Mouse (Mus musculus) hindlimb bud, embryonic 11.5 days (tissue): ENCODE measurements around the gene Hgfac.

Experiments
- DNase-seq: peaks from one replicate; pipeline ENCODE4 v3.0.0-alpha.2; 2012; ENCODE audit warnings: low read depth, low spot score; ENCODE audit errors: extremely low spot score

Gene Hgfac

DNA sequence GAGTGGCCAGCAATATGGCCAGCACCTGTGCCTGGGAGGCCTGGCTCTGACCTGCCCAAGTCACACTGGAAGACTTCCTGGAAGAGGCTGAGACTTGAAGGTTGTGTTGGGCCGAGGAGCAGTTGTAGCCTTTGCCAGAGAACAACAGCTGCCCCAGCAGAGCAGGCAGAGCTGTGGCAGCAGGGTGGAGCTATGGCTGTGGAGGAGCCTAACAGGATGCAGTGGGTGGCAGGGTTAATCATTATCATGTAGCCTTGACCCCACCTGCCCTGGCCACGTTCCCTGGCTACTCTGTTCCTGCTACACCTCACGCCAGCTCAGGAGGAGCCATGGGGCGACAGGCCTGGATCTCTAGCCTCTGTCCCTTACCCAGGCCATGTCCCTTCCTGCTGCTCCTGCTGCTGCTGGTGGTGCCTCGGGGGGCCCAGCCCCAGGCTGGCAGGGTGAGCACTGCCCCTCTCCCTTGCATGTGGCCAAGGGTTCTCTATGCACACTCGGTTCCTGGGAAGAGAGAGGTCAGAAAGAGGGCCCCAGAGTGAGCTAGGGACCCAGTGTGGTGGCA lies at the start of gene Hgfac:
TSS of gene Hgfac (plus strand) at position 242 of the 562 bp plus-strand sequence.
- no peak for DNase-seq

DNA sequence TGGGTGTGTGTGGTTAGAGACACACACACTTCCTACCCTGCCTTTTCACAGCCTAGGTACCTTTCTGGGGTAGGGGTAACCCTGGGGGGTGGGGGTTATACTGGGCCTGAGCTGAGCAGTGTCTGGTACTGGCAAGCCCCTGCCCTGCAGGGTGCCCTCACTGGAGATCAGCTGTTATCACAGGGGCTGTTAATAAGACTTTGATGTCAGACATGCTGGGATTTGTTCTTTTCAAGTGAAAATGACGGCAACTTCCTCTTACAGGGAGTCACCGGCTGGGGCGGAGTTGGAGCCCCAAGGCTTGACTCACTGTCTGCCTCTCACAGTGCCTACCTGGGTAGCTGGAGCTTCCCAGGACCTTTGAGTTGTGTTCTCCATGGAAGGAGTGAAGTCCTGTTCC lies 42.6 kb upstream of the Hgfac start:
- no peak for DNase-seq

DNA sequence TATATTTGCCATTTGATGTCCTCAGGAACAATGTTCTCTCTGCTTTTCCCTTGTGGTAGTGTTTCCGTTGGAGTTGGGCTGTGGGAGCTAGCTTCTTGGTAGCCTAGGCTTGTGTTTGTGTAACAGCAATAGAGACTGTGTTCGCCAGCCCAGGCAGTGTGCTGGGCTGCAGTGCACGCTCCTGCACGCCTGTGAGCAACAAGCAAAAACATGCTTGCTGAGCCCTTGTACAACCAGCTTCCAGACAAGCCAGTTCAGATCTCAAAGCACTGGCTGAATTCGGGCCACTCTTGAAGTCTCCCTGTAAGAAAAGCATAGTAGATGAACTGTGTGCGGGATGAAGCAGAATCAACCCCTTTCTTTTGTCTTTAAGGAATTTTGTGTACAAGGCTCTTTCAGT lies 42.0 kb upstream of the Hgfac start:
- DNase-seq: no peak

DNA sequence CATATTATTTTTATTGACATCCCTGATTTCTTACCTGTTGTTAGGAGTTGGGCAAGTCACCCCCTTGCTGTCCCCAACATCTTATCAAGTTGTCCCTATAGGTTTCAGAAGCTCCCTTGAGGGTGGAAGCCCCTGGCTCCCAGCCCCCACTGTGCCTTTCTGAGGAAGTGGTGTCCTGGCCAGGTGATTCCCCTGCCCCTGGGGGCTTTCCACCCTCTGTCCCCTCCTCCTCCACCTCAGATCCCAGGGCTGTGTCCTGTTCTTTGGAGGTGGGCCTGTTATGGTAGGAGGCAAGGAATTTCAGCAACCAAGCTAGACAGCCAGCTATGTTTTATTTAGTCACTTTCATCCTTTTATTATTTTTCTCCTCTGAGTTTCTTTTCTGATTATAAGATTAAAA lies 41.0 kb upstream of the Hgfac start:
- no peak for DNase-seq

DNA sequence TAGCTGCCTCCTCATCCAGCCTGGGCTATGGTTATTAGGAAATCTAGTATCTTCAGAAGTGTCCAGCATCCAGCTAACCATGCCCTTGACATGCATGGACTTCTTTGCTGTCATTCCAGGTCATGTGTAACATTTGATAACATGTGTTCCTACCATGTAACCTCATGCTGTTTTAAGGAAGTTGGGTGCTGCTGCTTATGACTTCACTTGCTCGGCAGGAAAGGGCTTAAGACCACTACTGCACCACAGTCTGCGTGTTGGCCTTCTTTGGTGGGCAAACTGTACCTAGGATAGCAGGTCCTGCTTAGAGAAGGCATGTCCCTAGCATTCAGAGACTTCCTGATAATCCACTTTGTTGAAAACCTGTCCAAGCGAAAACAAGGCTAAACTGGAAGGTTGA lies 40.2 kb upstream of the Hgfac start:
- no peak for DNase-seq

DNA sequence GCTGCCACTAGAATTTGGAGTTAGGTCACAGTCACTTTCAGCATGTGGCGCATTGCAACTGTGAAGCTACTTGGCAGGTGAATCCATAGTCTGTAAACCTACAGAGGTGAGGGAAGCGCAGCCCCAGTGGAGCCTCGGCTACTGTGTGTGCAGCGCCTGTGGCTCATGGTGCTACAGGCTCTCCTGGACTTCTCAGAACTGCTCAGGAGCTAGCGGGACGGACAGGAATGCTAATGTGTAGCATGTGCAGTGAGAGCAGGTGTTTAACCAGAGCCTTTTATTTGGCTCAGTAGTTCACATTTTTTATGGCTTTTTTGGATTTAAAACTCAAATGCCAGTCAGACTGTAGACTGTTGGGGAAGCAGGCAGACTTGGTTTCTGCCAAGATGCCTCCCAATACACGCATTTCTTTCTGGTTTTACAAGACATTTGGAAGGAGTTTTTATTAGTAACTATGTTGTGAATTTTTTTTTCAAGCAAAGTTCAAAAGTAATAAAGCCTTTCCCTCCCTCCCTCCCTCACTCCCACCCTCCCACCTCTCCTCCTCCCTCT lies 37.6 kb upstream of the Hgfac start:
- no peak for DNase-seq

DNA sequence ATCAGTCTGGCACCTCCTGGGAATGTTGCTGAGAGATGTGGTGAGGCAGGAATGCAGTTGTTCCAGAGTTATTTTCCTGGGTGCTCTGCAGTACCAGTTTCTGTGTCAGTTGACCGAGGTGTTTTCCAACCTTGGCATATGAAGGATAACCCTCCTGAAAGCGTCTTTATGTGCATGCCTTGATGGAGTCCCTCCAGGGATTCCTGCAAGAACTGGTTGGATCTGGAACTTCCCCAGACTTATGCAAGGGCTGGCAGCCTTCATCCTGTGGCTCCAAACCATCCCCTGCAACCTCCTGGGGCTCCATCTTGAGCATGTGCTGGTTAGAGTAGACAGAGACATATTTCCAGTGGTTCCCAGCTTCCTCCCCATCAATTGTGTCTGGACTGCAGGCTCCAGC lies 36.5 kb upstream of the Hgfac start:
- DNase-seq: no peak

DNA sequence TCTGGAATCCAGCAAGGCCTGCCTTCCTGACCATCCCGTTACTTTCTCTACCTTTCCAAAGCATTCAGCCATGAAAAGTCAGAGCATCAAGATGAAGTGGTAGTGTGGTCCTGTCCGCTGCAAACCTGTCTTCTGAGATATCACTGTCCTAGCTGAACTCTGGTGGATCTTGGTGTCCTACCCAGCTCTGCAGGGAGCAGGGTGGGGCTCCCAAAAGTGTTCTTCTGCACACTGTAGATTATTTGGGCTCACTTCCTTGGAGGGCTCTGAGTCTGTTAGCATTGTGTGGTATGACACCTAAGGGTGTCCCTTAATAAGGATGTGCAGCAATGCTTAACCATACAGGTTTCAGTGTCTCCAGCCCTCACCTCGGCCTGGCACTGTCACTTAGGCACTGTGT lies 35.6 kb upstream of the Hgfac start:
- no peak for DNase-seq

DNA sequence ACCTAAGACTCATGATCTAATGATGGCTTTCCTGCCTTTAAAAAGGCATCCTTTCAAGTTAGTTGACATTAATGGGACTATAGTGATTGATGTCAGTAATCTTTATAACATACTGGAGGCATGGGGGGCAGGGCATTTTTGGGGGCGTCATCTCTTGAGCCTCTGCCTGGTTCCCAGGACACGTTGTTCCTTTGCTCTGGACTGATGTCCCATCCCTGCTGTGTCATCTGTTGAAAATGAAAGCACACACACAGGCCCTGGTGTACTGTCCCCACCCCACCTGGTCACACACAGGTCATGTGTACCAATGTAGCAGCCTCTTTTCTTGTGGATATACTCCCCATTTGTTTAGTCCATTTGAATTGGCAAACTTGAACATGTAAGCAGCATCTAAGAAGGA lies 34.7 kb upstream of the Hgfac start:
- no peak for DNase-seq

DNA sequence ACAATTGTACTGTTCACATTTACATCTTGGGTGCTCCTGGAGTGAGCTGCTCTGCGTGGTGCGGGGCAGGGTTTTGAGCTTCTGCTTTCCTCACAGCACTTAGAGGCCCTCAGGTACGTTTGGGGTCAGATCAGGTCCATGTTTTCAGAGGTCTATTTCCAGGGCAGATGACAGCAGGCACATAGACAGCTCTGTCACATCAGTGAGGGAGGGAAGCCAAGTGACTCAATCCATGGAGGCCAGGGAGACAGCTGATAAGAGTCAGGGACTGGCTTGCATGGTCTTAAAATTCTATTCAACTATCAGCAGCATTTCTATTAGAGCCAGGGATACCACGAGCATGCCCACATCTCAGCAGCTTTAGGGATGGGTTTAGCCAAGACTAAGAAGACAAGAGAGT lies 32.1 kb upstream of the Hgfac start:
- no peak for DNase-seq

DNA sequence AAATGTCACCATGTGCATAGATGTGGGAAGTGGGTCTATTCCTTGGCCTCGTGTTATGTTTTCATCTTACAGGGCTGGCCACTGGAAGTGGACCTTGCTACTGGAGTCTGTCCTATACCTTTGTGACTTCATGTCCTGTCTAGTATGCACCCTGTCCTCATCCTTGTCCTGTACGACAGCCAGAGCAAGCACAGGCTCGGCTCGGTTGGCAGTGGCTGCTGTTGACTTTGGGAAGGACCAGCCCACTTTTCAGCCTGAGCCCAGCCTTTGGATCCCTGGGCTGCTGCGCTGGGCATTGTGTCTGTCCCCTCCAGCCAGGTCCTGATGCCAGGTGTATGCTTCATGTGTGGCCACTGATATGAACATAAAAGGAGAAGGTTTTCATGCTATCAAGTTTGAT lies 30.7 kb upstream of the Hgfac start:
- no peak for DNase-seq

DNA sequence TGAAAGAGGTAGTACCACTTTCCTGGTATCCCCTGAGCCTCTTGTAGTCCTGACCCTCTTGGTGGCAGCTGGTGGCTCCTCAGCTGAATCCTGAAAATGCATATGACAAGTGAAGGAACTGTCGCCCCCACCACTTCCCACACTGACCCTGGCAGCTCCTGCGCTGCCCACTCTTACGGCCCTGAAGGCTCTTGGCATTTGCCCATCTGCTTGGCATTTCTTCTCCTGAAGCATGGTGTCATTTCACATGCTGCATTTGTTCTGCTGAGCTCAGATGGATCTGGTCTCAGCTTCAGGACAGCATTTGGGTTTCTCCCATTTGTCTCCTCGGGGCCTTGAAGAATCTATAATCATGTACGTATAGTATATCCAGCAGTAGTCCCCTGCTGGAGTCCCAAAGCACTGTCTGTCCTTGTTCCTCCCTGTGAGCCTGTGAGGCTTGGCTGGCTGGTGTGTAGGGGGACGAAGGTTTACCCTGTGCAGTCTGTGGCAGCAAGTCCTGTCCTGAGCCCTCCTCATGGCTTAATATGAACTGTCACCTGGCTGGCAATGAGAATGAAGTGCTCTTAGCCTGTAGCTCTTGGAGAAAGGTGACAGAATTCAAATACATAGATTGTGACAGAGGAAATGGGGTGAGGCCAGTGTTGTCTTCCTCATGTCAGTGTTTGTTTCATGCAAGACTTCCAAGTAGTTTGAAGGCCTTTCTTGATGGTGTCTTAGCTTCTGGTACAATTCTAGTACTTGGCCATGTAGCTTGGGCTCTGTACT lies 30.0 kb upstream of the Hgfac start:
- DNase-seq: no peak

DNA sequence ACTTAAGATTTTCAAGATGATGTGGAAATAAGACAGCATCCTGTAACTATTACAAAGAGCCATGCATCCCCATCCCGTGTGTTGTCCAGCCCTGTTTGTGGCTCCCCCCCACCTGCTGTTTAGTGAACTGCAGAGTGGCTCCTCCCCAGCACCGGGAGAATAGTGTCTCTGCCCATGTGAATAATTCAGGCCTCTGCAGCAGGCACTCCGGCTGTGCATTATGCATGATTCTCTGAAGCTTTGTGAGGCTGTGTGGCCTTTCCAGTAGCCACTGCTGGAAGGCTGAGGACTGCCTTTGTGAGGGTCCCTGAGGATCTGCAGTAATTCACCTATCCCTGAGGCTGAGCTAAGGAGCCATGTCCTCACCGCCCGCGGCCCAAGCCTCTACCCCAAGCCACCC lies 27.3 kb upstream of the Hgfac start:
- DNase-seq: no peak

DNA sequence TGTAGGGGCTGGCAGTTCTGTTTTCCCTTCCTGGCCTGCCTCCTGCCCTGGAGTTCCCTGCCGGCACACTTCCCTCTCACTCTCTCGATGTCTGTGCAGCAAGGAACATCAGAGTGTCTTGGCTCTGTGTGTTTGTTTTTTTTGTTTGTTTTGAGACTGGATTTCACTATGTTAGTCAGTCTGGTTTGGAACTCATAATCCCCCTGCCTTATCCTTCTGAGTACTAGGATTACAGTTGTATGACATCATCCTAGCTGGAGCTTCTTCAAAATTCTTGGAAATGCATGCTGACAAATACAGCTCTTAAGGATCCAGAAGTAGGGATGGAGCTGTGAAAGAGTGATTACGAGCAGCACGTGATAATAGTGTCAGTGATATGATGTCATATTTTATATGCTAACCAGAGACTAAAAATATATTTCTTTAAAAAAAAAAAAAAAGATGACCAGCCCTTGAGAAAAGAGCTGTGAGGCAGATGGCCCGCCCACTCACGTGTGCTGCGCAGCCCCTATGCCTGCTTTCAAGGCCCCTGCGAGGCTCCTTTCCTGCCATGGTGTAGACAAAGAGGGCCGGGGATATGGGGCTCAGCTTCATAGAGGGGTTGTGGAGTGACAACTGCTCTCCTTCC lies 21.5 kb upstream of the Hgfac start:
- no peak for DNase-seq

DNA sequence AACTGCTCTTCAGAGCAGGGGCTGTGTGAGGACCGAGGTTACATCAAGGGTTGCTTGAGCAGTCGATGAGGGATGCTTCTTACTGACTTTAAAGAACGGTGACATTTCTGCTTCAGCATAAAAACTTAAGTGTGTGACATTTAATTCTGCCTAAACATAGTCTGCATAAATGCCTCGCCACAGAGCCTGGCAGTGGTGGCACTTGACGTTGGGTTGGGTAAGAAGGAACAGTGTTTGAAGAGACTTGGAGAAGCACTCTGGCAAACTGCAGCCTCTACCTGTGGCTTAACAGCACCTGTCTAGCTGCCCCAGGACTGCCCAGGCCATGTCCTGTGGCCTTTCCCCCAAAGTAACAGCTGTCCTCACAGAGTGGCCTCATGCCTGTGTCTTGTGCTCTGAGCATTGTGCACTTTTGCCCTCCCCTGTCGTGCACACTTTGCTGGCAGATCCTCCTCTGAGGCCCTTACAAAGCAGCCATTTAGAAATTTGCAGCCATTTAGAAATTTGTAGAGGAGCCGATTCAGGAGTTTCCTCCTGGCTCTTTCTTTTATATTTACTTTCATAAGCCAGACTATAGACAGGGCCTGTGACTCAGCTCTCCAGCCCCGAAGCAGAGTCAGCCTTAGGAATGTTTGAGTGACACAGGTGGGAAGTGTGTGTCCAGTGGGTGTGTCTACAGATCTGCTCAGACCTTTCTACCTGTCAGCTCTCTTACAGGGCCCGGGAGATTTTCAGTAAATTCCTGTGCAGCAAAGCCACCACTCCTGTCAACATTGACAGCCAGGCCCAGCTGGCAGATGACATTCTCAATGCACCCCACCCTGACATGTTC lies 20.7 kb upstream of the Hgfac start:
- DNase-seq: no peak

DNA sequence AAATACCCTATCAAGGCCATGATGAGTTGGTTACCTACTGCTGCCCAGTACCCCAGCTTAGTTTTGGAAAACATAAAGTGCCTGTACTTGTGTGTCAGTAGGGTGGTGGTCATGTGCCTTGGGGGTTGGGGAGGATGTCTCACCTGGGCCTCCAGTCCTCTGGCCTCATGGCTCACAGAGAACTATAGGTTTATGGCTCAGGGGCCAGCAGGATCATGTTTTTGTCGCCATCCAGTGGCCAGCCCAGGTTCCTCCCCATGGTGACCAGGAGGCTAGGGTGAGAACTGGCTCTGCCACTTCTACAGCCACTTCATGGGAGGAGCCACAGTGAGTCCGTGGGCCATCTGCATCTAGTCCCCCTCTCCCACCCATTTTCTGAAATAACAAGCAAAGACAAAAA lies 16.3 kb upstream of the Hgfac start:
- DNase-seq: no peak

DNA sequence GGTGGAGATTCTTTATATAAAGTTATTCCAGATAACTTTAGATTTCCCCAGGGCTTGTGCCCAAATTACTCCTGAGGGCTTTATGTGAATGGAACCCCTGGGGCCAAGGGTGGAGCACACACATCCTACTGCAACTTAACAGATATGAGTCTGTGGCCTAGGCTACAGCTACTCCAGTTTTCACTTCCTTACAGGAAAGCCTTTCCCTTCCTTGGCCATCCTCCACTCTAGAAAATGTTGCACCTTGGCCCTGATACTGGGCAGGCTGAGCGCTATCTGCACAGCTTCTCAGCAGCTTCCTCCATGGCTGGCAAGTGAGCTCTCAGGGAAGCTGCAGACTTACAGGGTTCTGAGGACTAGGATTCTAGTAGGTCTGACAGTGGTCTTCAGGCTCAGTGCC lies 12.0 kb upstream of the Hgfac start:
- DNase-seq: no peak

DNA sequence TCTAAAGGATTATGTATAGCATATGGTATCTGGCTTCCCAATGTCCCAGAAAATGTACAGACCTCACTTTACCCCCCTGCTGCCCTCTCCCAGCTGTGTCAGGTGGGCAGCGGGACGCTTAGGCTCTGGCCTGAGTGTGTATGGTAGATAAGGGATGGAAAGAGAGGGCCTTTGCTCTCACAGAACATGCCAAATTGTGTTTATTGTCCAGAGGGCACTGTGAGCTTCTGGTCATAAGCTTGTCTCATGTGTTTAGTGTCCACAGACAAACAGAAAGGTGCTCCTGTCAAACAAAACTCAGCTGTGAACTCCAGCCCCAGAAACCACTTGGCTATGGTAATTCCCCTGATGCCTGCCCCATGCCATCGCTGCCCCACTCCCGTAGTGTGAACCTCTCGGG lies 11.6 kb upstream of the Hgfac start:
- no peak for DNase-seq

DNA sequence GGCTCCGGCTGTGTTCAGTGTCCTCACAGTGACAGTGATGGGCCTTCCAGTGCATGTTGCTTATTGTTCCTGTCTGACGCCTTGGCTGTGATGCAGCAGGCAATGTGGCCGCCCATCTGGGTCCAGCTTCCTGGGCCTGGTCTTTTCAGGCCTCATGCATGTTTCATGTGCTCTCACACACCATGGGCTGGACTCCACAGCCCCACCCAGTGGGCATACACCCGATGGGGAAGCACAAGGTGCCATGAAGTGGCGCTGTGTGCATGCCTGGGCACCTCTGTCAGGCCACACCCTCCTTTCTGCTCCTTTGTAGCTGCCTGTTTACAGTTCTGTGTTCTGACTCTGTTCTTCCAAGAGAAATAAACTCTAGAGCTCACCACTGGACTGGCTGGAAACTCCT lies 8.2 kb upstream of the Hgfac start:
- DNase-seq: no peak

DNA sequence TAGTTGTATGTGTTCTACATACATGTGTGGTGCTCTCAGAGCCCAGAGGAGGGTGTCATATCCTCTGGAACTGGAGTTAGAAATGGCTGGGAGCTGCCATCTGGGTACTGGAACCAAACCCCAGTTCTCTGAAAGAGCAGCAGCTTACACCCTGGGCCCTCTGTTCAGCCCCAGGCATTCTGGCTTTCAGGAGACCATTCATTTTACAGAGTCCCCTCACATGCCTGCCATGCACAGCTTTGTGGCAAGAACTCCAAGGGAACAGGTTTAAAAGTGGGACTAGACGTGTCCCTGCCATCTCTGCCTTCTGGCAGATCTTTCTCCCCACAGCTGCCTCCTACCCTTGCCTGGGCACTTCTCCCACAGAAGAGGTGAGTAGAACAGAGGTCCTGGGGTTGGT lies 7.7 kb upstream of the Hgfac start:
- no peak for DNase-seq

DNA sequence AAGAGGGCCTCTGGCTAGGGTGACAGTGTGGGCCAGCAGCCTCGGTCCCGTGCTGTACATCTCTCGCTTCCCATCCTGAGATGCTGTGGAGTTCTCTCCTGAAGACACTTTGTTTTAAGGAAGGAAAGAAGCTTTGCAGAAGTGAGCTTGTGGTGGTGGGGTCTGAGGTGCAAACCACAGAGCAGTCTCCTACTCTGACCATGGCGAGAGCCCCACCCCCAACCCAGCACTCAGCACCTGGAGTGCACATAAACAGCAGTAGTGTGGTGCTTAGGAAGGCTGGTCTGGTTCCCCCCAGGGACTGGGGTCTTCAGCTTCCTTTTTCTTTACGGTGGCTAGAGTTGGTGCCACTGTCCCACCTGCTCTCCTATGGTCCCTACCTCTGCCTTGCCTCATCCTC lies 6.2 kb upstream of the Hgfac start:
- no peak for DNase-seq

DNA sequence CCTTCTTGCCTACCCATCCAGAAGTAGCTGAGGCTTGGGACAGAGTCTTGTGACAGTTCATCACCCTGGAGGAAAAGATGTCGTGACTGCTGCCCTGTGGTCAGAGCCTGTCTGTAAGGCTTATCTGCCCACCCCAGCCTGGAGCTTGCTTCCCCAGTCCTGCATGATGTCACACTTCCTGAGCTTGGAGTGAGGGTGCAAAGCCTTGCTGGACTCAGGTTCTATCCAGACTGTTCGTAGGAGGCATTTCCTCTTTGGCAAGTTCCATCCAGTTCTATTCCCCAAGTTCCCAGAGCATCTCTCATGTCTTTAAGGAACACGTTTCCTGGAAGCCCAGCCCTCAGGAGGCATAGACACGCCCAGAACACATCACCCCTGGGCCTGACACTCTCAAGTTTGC lies 5.5 kb upstream of the Hgfac start:
- DNase-seq: no peak
